Mouse (Mus musculus) liver, adult 2 months (tissue): Measurements from ENCODE around the gene Map3k6.

Experiments used
- CTCF ChIP-seq: fragments of 200-500 bp; IDR thresholded peaks from 2 replicates; pipeline ENCODE4 v1.5.1; 2011; ENCODE audit warnings: low read depth, low read length, control low read depth
- POLR2A ChIP-seq: fragments of 200-500 bp; IDR thresholded peaks from 2 replicates; pipeline ENCODE4 v1.6.1; 2011; ENCODE audit warnings: low read length, control low read depth; ENCODE audit not compliant: insufficient read depth; ENCODE audit errors: extremely low read depth

DNA sequence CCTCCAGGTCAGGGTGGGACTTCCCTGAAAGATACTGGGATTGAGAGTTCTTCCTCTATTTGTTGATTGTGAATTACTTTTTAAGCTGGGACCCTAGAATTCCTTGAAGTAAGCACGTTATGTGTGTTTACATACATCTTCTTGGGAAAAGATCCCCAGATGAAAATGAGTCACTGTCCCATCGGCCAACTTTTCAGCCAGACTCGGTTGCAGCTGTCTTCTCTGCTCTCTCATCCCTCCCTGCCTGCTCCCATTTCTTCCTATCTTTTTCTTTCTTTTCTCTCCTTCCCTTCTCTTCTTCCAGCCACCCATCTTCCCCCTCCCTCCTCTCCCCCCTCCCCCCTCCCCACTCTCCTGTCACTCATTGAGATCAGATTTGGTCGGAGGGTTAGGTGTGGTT lies 45.6 kb upstream of the Map3k6 start:
- no peak for TF ChIP-seq CTCF
- TF ChIP-seq POLR2A: no peak
